Mouse (Mus musculus): ENCODE data around the gene Sept8.

Sept8 gene

GRCm38 (mm10) chr11:53519207-53520121, at the start of gene Sept8:
Sept8 (plus strand) TSS chr11:53519257.
- peak; percentile 69 for DNase-seq (ENCODE audit: low spot score)

- no peak for DNase-seq (ENCODE audit: low spot score)
These were observed 49.6 kb upstream of the Sept8 start for GRCm38 (mm10) chr11:53469294-53469967.

GRCm38 (mm10) chr11:53469968-53470695, 48.9 kb upstream of the Sept8 start, which contains the start of gene Gm9837:
Gm9837 (minus strand) TSS chr11:53470479.
- peak; percentile 85 for DNase-seq (ENCODE audit: low spot score)

GRCm38 (mm10) chr11:53472709-53473108, 46.3 kb upstream of the Sept8 start:
- no peak for DNase-seq (ENCODE audit: low spot score)

- DNase-seq (ENCODE audit: low spot score), result no peak
These were observed 43.4 kb upstream of the Sept8 start for GRCm38 (mm10) chr11:53475620-53476019.

- DNase-seq (ENCODE audit: low spot score), result no peak
These were observed 41.2 kb upstream of the Sept8 start for GRCm38 (mm10) chr11:53477833-53478232.

- no peak for DNase-seq (ENCODE audit: low spot score)
These were observed 40.5 kb upstream of the Sept8 start for GRCm38 (mm10) chr11:53478383-53479170.

GRCm38 (mm10) chr11:53479171-53479782, 39.8 kb upstream of the Sept8 start:
- DNase-seq (ENCODE audit: low spot score), result no peak

GRCm38 (mm10) chr11:53479783-53480301, 39.2 kb upstream of the Sept8 start, which contains the start of the genes Gm9945 and Sowaha:
Gm9945 (plus strand) TSS chr11:53480166.
Sowaha (minus strand) TSS chr11:53480274.
- peak; percentile 37 for DNase-seq (ENCODE audit: low spot score)

GRCm38 (mm10) chr11:53481088-53481730, 37.8 kb upstream of the Sept8 start:
- no peak for DNase-seq (ENCODE audit: low spot score)

GRCm38 (mm10) chr11:53483159-53483891, 35.7 kb upstream of the Sept8 start:
- peak; percentile 40 for DNase-seq (ENCODE audit: low spot score)

- DNase-seq (ENCODE audit: low spot score), result no peak
These were observed 33.3 kb upstream of the Sept8 start for GRCm38 (mm10) chr11:53485719-53486118.

- DNase-seq (ENCODE audit: low spot score), result no peak
These were observed 32.7 kb upstream of the Sept8 start for GRCm38 (mm10) chr11:53486351-53486750.

GRCm38 (mm10) chr11:53486822-53487594, 32.0 kb upstream of the Sept8 start:
- DNase-seq (ENCODE audit: low spot score), result peak; percentile 37

- DNase-seq (ENCODE audit: low spot score), result no peak
These were observed 30.1 kb upstream of the Sept8 start for GRCm38 (mm10) chr11:53489007-53489406.

GRCm38 (mm10) chr11:53489421-53489820, 29.6 kb upstream of the Sept8 start:
- no peak for DNase-seq (ENCODE audit: low spot score)

GRCm38 (mm10) chr11:53491954-53492401, 27.1 kb upstream of the Sept8 start:
- DNase-seq (ENCODE audit: low spot score), result no peak

GRCm38 (mm10) chr11:53493243-53493955, 25.7 kb upstream of the Sept8 start:
- no peak for DNase-seq (ENCODE audit: low spot score)
